Mouse (Mus musculus): ENCODE results near the gene Foxk1. TPM values are rescaled to one million over a fixed set of nuclear protein-coding genes. Genes with fewer than 3 reads are reported as not detected.

Foxk1 gene
- polyA plus RNA-seq, 1 experiment from 2014 or later: 4.5 TPM

GRCm38 (mm10) chr5:142443994-142444393 is 42.7 kb downstream of the Foxk1 start:
- Histone ChIP-seq H3K27me3 (ENCODE audit: low read depth, poor library complexity, severe bottlenecking) (no peaks in the 10 kb centered on the region), H3K27ac (peak overlapping the region; percentile 68), H3K4me3 (no peak overlapping the region), H3K4me1 (peaks cover 85% of the 10 kb centered on the region), H3K36me3 (peaks cover 7% of the 10 kb centered on the region), H3K9me3 (replicated peaks) (no peaks in the 10 kb centered on the region)
- WGBS: 78% methylated on average over 14 of the region's 14 CpGs
- DNase-seq (ENCODE audit: low spot score): no peak

GRCm38 (mm10) chr5:142444791-142445531 is 43.7 kb downstream of the Foxk1 start:
- no peak for DNase-seq (ENCODE audit: low spot score)
- peaks cover 15% of the 10 kb centered on the region for H3K36me3 ChIP-seq
- no peaks in the 10 kb centered on the region for H3K27me3 ChIP-seq (ENCODE audit: low read depth, poor library complexity, severe bottlenecking)
- WGBS: 68% methylated on average over 11 of the region's 11 CpGs
- peaks cover 76% of the 10 kb centered on the region for H3K4me1 ChIP-seq
- H3K27ac ChIP-seq: peak overlapping the region; percentile 68
- H3K4me3 ChIP-seq: no peak overlapping the region
- H3K9me3 ChIP-seq (replicated peaks): no peaks in the 10 kb centered on the region

- WGBS: 52% methylated on average over 8 of the region's 8 CpGs
- H3K4me1 ChIP-seq: peaks cover 69% of the 10 kb centered on the region
- H3K27ac ChIP-seq: peak overlapping the region; percentile 68
- no peak overlapping the region for H3K4me3 ChIP-seq
- peaks cover 23% of the 10 kb centered on the region for H3K36me3 ChIP-seq
- no peaks in the 10 kb centered on the region for H3K9me3 ChIP-seq (replicated peaks)
- DNase-seq (ENCODE audit: low spot score): no peak
- no peaks in the 10 kb centered on the region for H3K27me3 ChIP-seq (ENCODE audit: low read depth, poor library complexity, severe bottlenecking)
These were observed 44.4 kb downstream of the Foxk1 start for GRCm38 (mm10) chr5:142445709-142446108.

- H3K9me3 ChIP-seq (replicated peaks): no peaks in the 10 kb centered on the region
- no peaks in the 10 kb centered on the region for H3K27me3 ChIP-seq (ENCODE audit: low read depth, poor library complexity, severe bottlenecking)
- H3K36me3 ChIP-seq: peaks cover 42% of the 10 kb centered on the region
- H3K27ac ChIP-seq: peak overlapping the region; percentile 79
- 5% methylated on average over 9 of the region's 9 CpGs for whole genome bisulfite sequencing
- DNase-seq (ENCODE audit: low spot score): peak; percentile 96
- H3K4me1 ChIP-seq: peaks cover 64% of the 10 kb centered on the region
- H3K4me3 ChIP-seq: 0 out of 2 replicates have a peak overlapping the region, but pooled peaks have one; percentile 10
These were observed 46.8 kb downstream of the Foxk1 start for GRCm38 (mm10) chr5:142448076-142448475.

- DNase-seq (ENCODE audit: low spot score): no peak
- H3K27ac ChIP-seq: peak overlapping the region; percentile 79
- WGBS: 53% methylated on average over 12 of the region's 12 CpGs
- H3K27me3 ChIP-seq (ENCODE audit: low read depth, poor library complexity, severe bottlenecking): no peaks in the 10 kb centered on the region
- H3K9me3 ChIP-seq (replicated peaks): no peaks in the 10 kb centered on the region
- peaks cover 46% of the 10 kb centered on the region for H3K36me3 ChIP-seq
- H3K4me3 ChIP-seq: no peak overlapping the region
- peaks cover 58% of the 10 kb centered on the region for H3K4me1 ChIP-seq
These were observed 47.3 kb downstream of the Foxk1 start for GRCm38 (mm10) chr5:142448623-142449022.

- H3K4me1 ChIP-seq: peaks cover 40% of the 10 kb centered on the region
- no peak overlapping the region for H3K27ac ChIP-seq
- peaks cover 68% of the 10 kb centered on the region for H3K36me3 ChIP-seq
- 93% methylated on average over 9 of the region's 9 CpGs for WGBS
- H3K9me3 ChIP-seq (replicated peaks): no peaks in the 10 kb centered on the region
- no peak for DNase-seq (ENCODE audit: low spot score)
- no peak overlapping the region for H3K4me3 ChIP-seq
- no peaks in the 10 kb centered on the region for H3K27me3 ChIP-seq (ENCODE audit: low read depth, poor library complexity, severe bottlenecking)
These were observed 49.5 kb downstream of the Foxk1 start for GRCm38 (mm10) chr5:142450846-142451245.

- DNase-seq (ENCODE audit: low spot score): peak; percentile 69
- peaks cover 77% of the 10 kb centered on the region for H3K36me3 ChIP-seq
These were observed 50.5 kb downstream of the Foxk1 start for GRCm38 (mm10) chr5:142451759-142452158.

GRCm38 (mm10) chr5:142453742-142454141 is 52.4 kb downstream of the Foxk1 start:
- H3K27me3 ChIP-seq (ENCODE audit: low read depth, poor library complexity, severe bottlenecking): no peaks in the 10 kb centered on the region
- peaks cover 21% of the 10 kb centered on the region for H3K4me1 ChIP-seq
- H3K36me3 ChIP-seq: peaks cover 96% of the 10 kb centered on the region
- no peak overlapping the region for H3K27ac ChIP-seq
- DNase-seq (ENCODE audit: low spot score): no peak
- no peak overlapping the region for H3K4me3 ChIP-seq
- WGBS: 97% methylated on average over 13 of the region's 13 CpGs
- H3K9me3 ChIP-seq (replicated peaks): no peaks in the 10 kb centered on the region

More at GRCm38 (mm10) chr5:142451759-142452158, 50.5 kb downstream of the Foxk1 start:
- peaks cover 40% of the 10 kb centered on the region for H3K4me1 ChIP-seq
- H3K4me3 ChIP-seq: no peak overlapping the region
- WGBS: 18% methylated on average over 1 of the region's 1 CpGs
- H3K9me3 ChIP-seq (replicated peaks): no peaks in the 10 kb centered on the region
- H3K27ac ChIP-seq: peak overlapping the region; percentile 23; the same call in 1 of the 2 replicates
- H3K27me3 ChIP-seq (ENCODE audit: low read depth, poor library complexity, severe bottlenecking): no peaks in the 10 kb centered on the region

- H3K27ac ChIP-seq: peak overlapping the region; percentile 2
- 59% methylated on average over 15 of the region's 15 CpGs for WGBS
- H3K36me3 ChIP-seq: peaks cover 90% of the 10 kb centered on the region
- H3K4me1 ChIP-seq: peaks cover 15% of the 10 kb centered on the region
- no peaks in the 10 kb centered on the region for H3K9me3 ChIP-seq (replicated peaks)
- no peak for DNase-seq (ENCODE audit: low spot score)
- no peak overlapping the region for H3K4me3 ChIP-seq
- no peaks in the 10 kb centered on the region for H3K27me3 ChIP-seq (ENCODE audit: low read depth, poor library complexity, severe bottlenecking)
These were observed 55.0 kb downstream of the Foxk1 start for GRCm38 (mm10) chr5:142456318-142456717.

GRCm38 (mm10) chr5:142457345-142457744 is 56.0 kb downstream of the Foxk1 start:
- H3K4me3 ChIP-seq: no peak overlapping the region
- H3K27ac ChIP-seq: no peak overlapping the region
- H3K27me3 ChIP-seq (ENCODE audit: low read depth, poor library complexity, severe bottlenecking): no peaks in the 10 kb centered on the region
- peaks cover 86% of the 10 kb centered on the region for H3K36me3 ChIP-seq
- H3K9me3 ChIP-seq (replicated peaks): no peaks in the 10 kb centered on the region
- H3K4me1 ChIP-seq: peaks cover 9% of the 10 kb centered on the region; the same call in 1 of the 2 replicates
- WGBS: 50% methylated on average over 10 of the region's 10 CpGs
- no peak for DNase-seq (ENCODE audit: low spot score)

GRCm38 (mm10) chr5:142458791-142459557 is 57.7 kb downstream of the Foxk1 start:
- peaks cover 74% of the 10 kb centered on the region for H3K36me3 ChIP-seq
- no peak for DNase-seq (ENCODE audit: low spot score)
- H3K4me1 ChIP-seq: peaks cover 14% of the 10 kb centered on the region
- WGBS: 93% methylated on average over 17 of the region's 17 CpGs
- no peaks in the 10 kb centered on the region for H3K27me3 ChIP-seq (ENCODE audit: low read depth, poor library complexity, severe bottlenecking)
- H3K9me3 ChIP-seq (replicated peaks): no peaks in the 10 kb centered on the region
- H3K27ac ChIP-seq: no peak overlapping the region
- no peak overlapping the region for H3K4me3 ChIP-seq

- H3K9me3 ChIP-seq (replicated peaks): no peaks in the 10 kb centered on the region
- no peak for DNase-seq (ENCODE audit: low spot score)
- H3K4me3 ChIP-seq: no peak overlapping the region
- no peak overlapping the region for H3K27ac ChIP-seq
- H3K27me3 ChIP-seq (ENCODE audit: low read depth, poor library complexity, severe bottlenecking): no peaks in the 10 kb centered on the region
- H3K36me3 ChIP-seq: peaks cover 66% of the 10 kb centered on the region
- 81% methylated on average over 5 of the region's 5 CpGs for WGBS
- peaks cover 22% of the 10 kb centered on the region for H3K4me1 ChIP-seq
These were observed 58.5 kb downstream of the Foxk1 start for GRCm38 (mm10) chr5:142459834-142460233.
